9 mouse cellular contexts compared by ENCODE assay signal in genomic region chr11:4974376-4975122, GRCm38 (mm10). TPM values are rescaled to one million over a fixed set of nuclear protein-coding genes. Genes with fewer than 3 reads are reported as not detected.
DNase-seq lines count a peak whose midpoint lies in the region; ATAC-seq lines count a peak whose summit lies in the region.
"Had no signal": no experiment of that assay in that cellular context is flagged by ENCODE, and none has a peak within 500 bp of the region (broad histone marks: within the 10 kb centered on the region; RNA-seq: fewer than 3 reads in every experiment).

No protein-coding gene starts in this region.

- no peak overlapping the region for H3K4me3 ChIP-seq in heart, embryonic 15.5 days
- H3K4me3 ChIP-seq: embryonic facial prominence, embryonic 13.5 days had no signal

- H3K4me2 ChIP-seq in heart, embryonic 15.5 days, result no peak overlapping the region

- peak; percentile 10 to 21 for DNase-seq in heart, adult 18-20 months
- DNase-seq in heart, postnatal 36 days, result no peak
- peak; percentile 6 to 38 for DNase-seq in kidney, postnatal 4 days
- DNase-seq in lung, postnatal 36 days, result peak; percentile 71
- no peak for DNase-seq in layer of hippocampus, postnatal 25 days (ENCODE audit: extremely low spot score in 1 of 2, low spot score in 1 of 2)
- DNase-seq in left cerebral cortex, postnatal 10 days (ENCODE audit: extremely low spot score in 1 of 2, low spot score in 2 of 2), result no peak
- no peak for DNase-seq in embryo, embryonic 10.5 days (ENCODE audit: low spot score)

- H3K9me3 ChIP-seq in heart, embryonic 15.5 days (replicated peaks), result no peaks in the 10 kb centered on the region
- H3K9me3 ChIP-seq: embryonic facial prominence, embryonic 13.5 days had no signal

- no peaks in the 10 kb centered on the region for H3K36me3 ChIP-seq in heart, embryonic 15.5 days
- H3K36me3 ChIP-seq: embryonic facial prominence, embryonic 13.5 days had no signal

- no peak for ATAC-seq in heart, embryonic 15.5 days (replicated peaks; ENCODE audit: insufficient number of reproducible peaks, insufficient read depth, low FRiP score, low read depth)

- H3K4me1 ChIP-seq in heart, embryonic 15.5 days (replicated peaks), result no peaks in the 10 kb centered on the region
- H3K4me1 ChIP-seq: embryonic facial prominence, embryonic 13.5 days had no signal

- H3K9ac ChIP-seq in heart, embryonic 15.5 days, result no peak overlapping the region
- H3K9ac ChIP-seq: embryonic facial prominence, embryonic 13.5 days had no signal

- WGBS in heart, embryonic 15.5 days, result 59% methylated on average over 11 of the region's 11 CpGs

- H3K27ac ChIP-seq in heart, embryonic 15.5 days, result peak overlapping the region; percentile 41
- H3K27ac ChIP-seq: embryonic facial prominence, embryonic 13.5 days had no signal

- 0 out of 2 replicates have a peak, but pooled peaks cover 4% of the 10 kb centered on the region for H3K27me3 ChIP-seq in heart, embryonic 15.5 days

- intact Hi-C loops in heart, postnatal 36 days (cut with DNase I), result loop anchor here (1.0 kb wide), 1 partner anchor 58 kb away; no protein-coding TSS in a partner anchor
- intact Hi-C loops in left cerebral cortex, postnatal 10 days (cut with DNase I), result loop anchor here (5.0 kb wide), 1 partner anchor 57 kb away; no protein-coding TSS in a partner anchor

RNA-seq across cellular contexts. Expression of gene Ap1b1, which starts 12.1 kb away (rescaled TPM):
- 10 to 100 TPM; 49.7 to 58.1 TPM for total RNA-seq in heart, adult 18-20 months (2021)
- 10 to 100 TPM; 47.4 to 56.0 TPM for total RNA-seq in heart, postnatal 36 days (2021)
- polyA plus RNA-seq in heart, embryonic 15.5 days (2015; fragmentation: Nextera tagmentation; extraction: Ambion mirVana), result 32.1 and 44.9 TPM in 2 replicates
- total RNA-seq in layer of hippocampus, postnatal 25 days (2021), result 100 to 1,000 TPM; 134 to 146 TPM
- 100 to 1,000 TPM; 118 to 134 TPM for total RNA-seq in left cerebral cortex, postnatal 10 days (2021)

RNA-seq across cellular contexts. Expression of gene Nefh, which starts 26.7 kb away (rescaled TPM):
- not detected for total RNA-seq in heart, adult 18-20 months (2021)
- not detected for total RNA-seq in heart, postnatal 36 days (2021)
- 0.13 and 0.60 TPM in 2 replicates for polyA plus RNA-seq in heart, embryonic 15.5 days (2015; fragmentation: Nextera tagmentation; extraction: Ambion mirVana)
- total RNA-seq in layer of hippocampus, postnatal 25 days (2021), result 10 to 100 TPM; 37.9 to 39.0 TPM
- 10 to 100 TPM; 24.5 to 24.6 TPM for total RNA-seq in left cerebral cortex, postnatal 10 days (2021)

Comparison
In these comparisons a context has a peak if more than half of its experiments do, and no peak if none do; other contexts are left out.
1. DNase-seq: peak in heart, adult 18-20 months (2 of 2), kidney, postnatal 4 days (2 of 2) and lung, postnatal 36 days (single experiment); none in heart, postnatal 36 days (0 of 2), layer of hippocampus, postnatal 25 days (0 of 2), left cerebral cortex, postnatal 10 days (0 of 2) and embryo, embryonic 10.5 days (single experiment).
2. RNA of gene Nefh, which starts 26.7 kb away (total RNA-seq): 37.9 to 39.0 TPM in layer of hippocampus, postnatal 25 days and 24.5 to 24.6 TPM in left cerebral cortex, postnatal 10 days; not detected in heart, adult 18-20 months and not detected in heart, postnatal 36 days; every median in the first group is over 10 times any median in the second.